Mouse (Mus musculus) heart, adult 2 months (tissue): ENCODE results near the gene Krtap5-4.

Experiments
- CTCF ChIP-seq: fragments of 200-600 bp; IDR thresholded peaks from 2 replicates; pipeline ENCODE4 v1.8.1; 2022; ENCODE audit warnings: antibody characterized with exemption, mild to moderate bottlenecking, moderate library complexity
- EP300 ChIP-seq: fragments of 200-500 bp; IDR thresholded peaks from 2 replicates; pipeline ENCODE4 v1.6.1; 2011; ENCODE audit warnings: low read depth, low read length, control low read depth; ENCODE audit not compliant: insufficient read depth
- POLR2A ChIP-seq: fragments of 200-500 bp; IDR thresholded peaks from 2 replicates; pipeline ENCODE4 v1.6.1; 2011; ENCODE audit warnings: mild to moderate bottlenecking, low read depth, low read length, control low read depth; ENCODE audit not compliant: insufficient read depth

DNA sequence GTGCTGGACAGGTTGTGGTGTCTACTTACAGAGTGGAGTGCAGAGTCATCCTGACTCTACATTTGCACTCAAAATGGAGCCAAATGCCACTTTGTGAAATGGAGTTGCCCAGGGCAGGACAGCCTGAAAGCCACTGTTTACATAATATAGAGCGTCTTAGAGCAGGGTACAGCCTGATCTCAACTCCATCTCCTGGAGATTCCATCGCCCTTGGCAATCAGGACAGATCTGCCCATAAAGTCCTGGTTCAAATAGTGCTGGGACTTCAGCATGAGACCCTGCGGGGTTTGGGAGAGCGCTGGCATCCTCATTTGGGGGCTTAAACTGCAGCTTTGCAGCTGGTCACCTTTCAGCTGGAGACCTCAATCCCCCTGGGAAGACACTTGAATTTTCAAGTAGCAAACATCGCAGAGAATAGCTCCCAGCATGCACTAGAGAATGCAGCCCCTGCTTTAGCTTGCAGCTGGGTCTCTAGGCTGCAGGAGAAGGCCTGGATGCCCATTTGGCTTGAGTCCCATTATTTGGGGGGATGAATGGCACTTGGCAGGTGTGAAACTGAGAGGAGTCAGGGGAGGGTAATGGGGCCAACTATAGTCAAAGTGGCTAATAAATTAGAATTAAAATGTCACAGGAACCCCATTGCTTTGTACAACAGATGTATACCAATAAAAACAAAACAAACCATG, 11.4 kb downstream of the Krtap5-4 start:
- no peak for TF ChIP-seq CTCF
- no peak for TF ChIP-seq POLR2A
- no peak for TF ChIP-seq EP300
